Mouse (Mus musculus): ENCODE measurements around the gene C2.

DNA sequence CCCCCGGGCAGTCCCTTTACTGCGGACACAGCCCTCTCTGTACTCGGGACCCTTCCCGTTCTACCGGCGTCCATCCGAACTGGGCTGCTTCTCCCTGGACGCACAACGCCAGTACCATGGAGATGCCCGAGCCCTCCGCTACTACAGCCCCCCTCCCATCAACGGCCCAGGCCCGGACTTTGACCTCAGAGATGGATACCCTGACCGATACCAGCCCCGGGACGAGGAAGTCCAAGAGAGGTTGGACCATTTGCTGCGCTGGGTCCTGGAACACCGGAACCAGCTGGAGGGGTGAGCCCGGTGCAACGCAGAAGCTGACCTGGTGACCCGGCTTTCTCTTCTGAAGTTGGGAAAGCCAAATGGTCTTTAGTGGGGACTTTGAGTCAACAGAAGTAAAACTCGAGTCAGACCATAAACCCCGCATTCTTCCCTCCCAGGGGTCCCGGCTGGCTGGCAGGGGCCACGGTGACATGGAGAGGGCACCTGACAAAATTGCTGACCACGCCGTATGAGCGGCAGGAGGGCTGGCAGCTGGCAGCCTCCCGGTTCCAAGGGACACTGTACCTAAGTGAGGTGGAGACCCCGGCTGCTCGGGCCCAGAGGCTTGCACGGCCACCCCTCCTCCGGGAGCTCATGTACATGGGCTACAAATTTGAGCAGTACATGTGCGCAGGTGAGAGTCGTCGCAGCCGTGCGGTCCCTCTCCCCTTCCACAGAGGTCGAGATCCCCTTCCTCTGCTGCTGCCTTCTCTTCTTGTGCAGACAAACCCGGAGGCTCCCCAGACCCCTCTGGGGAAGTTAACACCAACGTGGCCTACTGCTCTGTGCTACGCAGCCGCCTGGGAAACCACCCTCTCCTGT lies 60.4 kb downstream of the C2 start:
- TF ChIP-seq CTCF (IDR thresholded peaks at IDR 0.05; ENCODE audit: low read depth, low read length) = no peak
- no peak for TF ChIP-seq EP300 (IDR thresholded peaks at IDR 0.05; ENCODE audit: insufficient read depth, low read depth, low read length)
- TF ChIP-seq POLR2A (IDR thresholded peaks at IDR 0.05; ENCODE audit: insufficient read depth, low read length) = no peak

Measured in ES-Bruce4 (cell line).